Mouse (Mus musculus): ENCODE measurements around the gene Zfp69. TPM values are rescaled to one million over a fixed set of nuclear protein-coding genes. Genes with fewer than 3 reads are reported as not detected.

The Zfp69 gene
- total and polyA plus RNA-seq, 3 experiments = 2.0 to 4.3 TPM; not detected in 1

GRCm38 (mm10) chr4:120969382-120970146 lies 18.1 kb upstream of the Zfp69 start:
- Histone ChIP-seq H3K79me2 (ENCODE audit: control insufficient read depth, insufficient read depth, low read length, poor library complexity) (0 out of 2 replicates have a peak, but pooled peaks cover 1% of the 10 kb centered on the region), H3K36me3 (ENCODE audit: control insufficient read depth in 1 of 2, insufficient read depth in 2 of 2, low read length in 2 of 2) (peaks cover 0 to 8% of the 10 kb centered on the region in 2 experiments; a peak in 2 of 4 replicates), H3K4me3 (ENCODE audit: control insufficient read depth in 1 of 2, insufficient read depth in 1 of 2, low read depth in 2 of 2, low read length in 2 of 2) (no peak overlapping the region), H3K27ac (ENCODE audit: control insufficient read depth, low read depth, low read length) (no peak overlapping the region), H3K4me1 (ENCODE audit: control insufficient read depth in 1 of 2, insufficient read depth in 2 of 2, low read length in 2 of 2) (no peaks in the 10 kb centered on the region), H3K27me3 (ENCODE audit: control insufficient read depth in 1 of 2, insufficient read depth in 2 of 2, low read length in 2 of 2) (no peaks in the 10 kb centered on the region), H3K9me3 (replicated peaks; ENCODE audit: insufficient read depth, low read length) (no peaks in the 10 kb centered on the region), H3K9ac (ENCODE audit: control insufficient read depth, low read depth, low read length, poor library complexity, severe bottlenecking) (no peak overlapping the region)
- peak; percentile 37 for DNase-seq (ENCODE audit: low read depth, low spot score)
- TF ChIP-seq GATA1 (IDR thresholded peaks at IDR 0.05; ENCODE audit: low read depth, low read length) = no peak
- TF ChIP-seq SMC3 (IDR thresholded peaks at IDR 0.05; ENCODE audit: low read depth, low read length) = peak; percentile 61
- TF ChIP-seq CTCF (IDR thresholded peaks at IDR 0.05 in 2 of 3, conservative IDR thresholded peaks at IDR 0.05 in 1 of 3; ENCODE audit: control insufficient read depth in 1 of 3, insufficient read depth in 1 of 3, low read depth in 2 of 3, low read length in 3 of 3, poor library complexity in 1 of 3, severe bottlenecking in 1 of 3) = peak; percentile 60 to 68 (median 66)
- peak; percentile 5; the same call in 1 of the 2 replicates for TF ChIP-seq RAD21 (IDR thresholded peaks at IDR 0.05; ENCODE audit: low read depth, low read length)

GRCm38 (mm10) chr4:120968486-120968885 lies 17.0 kb upstream of the Zfp69 start:
- DNase-seq (ENCODE audit: low read depth, low spot score) = no peak
- no peak for TF ChIP-seq CTCF (IDR thresholded peaks at IDR 0.05 in 2 of 3, conservative IDR thresholded peaks at IDR 0.05 in 1 of 3; ENCODE audit: control insufficient read depth in 1 of 3, insufficient read depth in 1 of 3, low read depth in 2 of 3, low read length in 3 of 3, poor library complexity in 1 of 3, severe bottlenecking in 1 of 3)
- TF ChIP-seq NELFE (IDR thresholded peaks at IDR 0.05; ENCODE audit: low read depth, low read length) = no peak
- no peak for TF ChIP-seq NRF1 (IDR thresholded peaks at IDR 0.05; ENCODE audit: insufficient read depth, low read depth, low read length, poor library complexity, severe bottlenecking)
- no peak for TF ChIP-seq ELF1 (IDR thresholded peaks at IDR 0.05; ENCODE audit: low read depth, low read length)
- no peak for TF ChIP-seq UBTF (IDR thresholded peaks at IDR 0.05; ENCODE audit: borderline replicate concordance, insufficient read depth, low read depth, low read length)
- no peak for TF ChIP-seq MAFK (IDR thresholded peaks at IDR 0.05; ENCODE audit: borderline replicate concordance, low read depth, low read length)
- no peak for TF ChIP-seq TCF12 (IDR thresholded peaks at IDR 0.05; ENCODE audit: low read depth, low read length)
- no peak overlapping the region for H3K27ac ChIP-seq (ENCODE audit: control insufficient read depth, low read depth, low read length)
- H3K4me1 ChIP-seq (ENCODE audit: control insufficient read depth in 1 of 2, insufficient read depth in 2 of 2, low read length in 2 of 2) = no peaks in the 10 kb centered on the region
- no peaks in the 10 kb centered on the region for H3K27me3 ChIP-seq (ENCODE audit: control insufficient read depth in 1 of 2, insufficient read depth in 2 of 2, low read length in 2 of 2)
- H3K36me3 ChIP-seq (ENCODE audit: control insufficient read depth in 1 of 2, insufficient read depth in 2 of 2, low read length in 2 of 2) = peaks cover 0 to 7% of the 10 kb centered on the region in 2 experiments; a peak in 2 of 4 replicates
- H3K79me2 ChIP-seq (ENCODE audit: control insufficient read depth, insufficient read depth, low read length, poor library complexity) = 0 out of 2 replicates have a peak, but pooled peaks cover 1% of the 10 kb centered on the region
- H3K4me3 ChIP-seq (ENCODE audit: control insufficient read depth in 1 of 2, insufficient read depth in 1 of 2, low read depth in 2 of 2, low read length in 2 of 2) = no peak overlapping the region
- no peak overlapping the region for H3K9ac ChIP-seq (ENCODE audit: control insufficient read depth, low read depth, low read length, poor library complexity, severe bottlenecking)
- H3K9me3 ChIP-seq (replicated peaks; ENCODE audit: insufficient read depth, low read length) = no peaks in the 10 kb centered on the region

GRCm38 (mm10) chr4:120955586-120955985 lies 4.1 kb upstream of the Zfp69 start:
- no peak overlapping the region for H3K9ac ChIP-seq (ENCODE audit: control insufficient read depth, low read depth, low read length, poor library complexity, severe bottlenecking)
- no peak for DNase-seq (ENCODE audit: low read depth, low spot score)
- H3K36me3 ChIP-seq (ENCODE audit: control insufficient read depth in 1 of 2, insufficient read depth in 2 of 2, low read length in 2 of 2) = peaks cover 0 to 7% of the 10 kb centered on the region in 2 experiments; a peak in 2 of 4 replicates
- H3K4me1 ChIP-seq (ENCODE audit: control insufficient read depth in 1 of 2, insufficient read depth in 2 of 2, low read length in 2 of 2) = peaks cover 4 to 15% of the 10 kb centered on the region in 2 experiments
- H3K27me3 ChIP-seq (ENCODE audit: control insufficient read depth in 1 of 2, insufficient read depth in 2 of 2, low read length in 2 of 2) = no peaks in the 10 kb centered on the region
- no peaks in the 10 kb centered on the region for H3K9me3 ChIP-seq (replicated peaks; ENCODE audit: insufficient read depth, low read length)
- TF ChIP-seq TCF12 (IDR thresholded peaks at IDR 0.05; ENCODE audit: low read depth, low read length) (no peak), POLR2A (IDR thresholded peaks at IDR 0.05; ENCODE audit: control insufficient read depth in 1 of 2, insufficient read depth in 1 of 2, low read depth in 1 of 2, low read length in 2 of 2, poor library complexity in 1 of 2) (no peak), MXI1 (IDR thresholded peaks at IDR 0.05; ENCODE audit: low read depth, low read length) (no peak), MYC (IDR thresholded peaks at IDR 0.05; ENCODE audit: low read depth, low read length) (no peak), EP300 (IDR thresholded peaks at IDR 0.05; ENCODE audit: low read depth in 1 of 2, low read length in 2 of 2) (no peak), ZMIZ1 (IDR thresholded peaks at IDR 0.05; ENCODE audit: low read depth, low read length) (no peak), UBTF (IDR thresholded peaks at IDR 0.05; ENCODE audit: borderline replicate concordance, insufficient read depth, low read depth, low read length) (no peak), POLR2AphosphoS2 (IDR thresholded peaks at IDR 0.05; ENCODE audit: low read length) (no peak)
- no peak overlapping the region for H3K27ac ChIP-seq (ENCODE audit: control insufficient read depth, low read depth, low read length)
- H3K4me3 ChIP-seq (ENCODE audit: control insufficient read depth in 1 of 2, insufficient read depth in 1 of 2, low read depth in 2 of 2, low read length in 2 of 2) = no peak overlapping the region
- H3K79me2 ChIP-seq (ENCODE audit: control insufficient read depth, insufficient read depth, low read length, poor library complexity) = no peaks in the 10 kb centered on the region; the same call in 1 of the 2 replicates

All from MEL (cell line).